ENCODE assay signal across 29 mouse cellular contexts in the genomic region with DNA sequence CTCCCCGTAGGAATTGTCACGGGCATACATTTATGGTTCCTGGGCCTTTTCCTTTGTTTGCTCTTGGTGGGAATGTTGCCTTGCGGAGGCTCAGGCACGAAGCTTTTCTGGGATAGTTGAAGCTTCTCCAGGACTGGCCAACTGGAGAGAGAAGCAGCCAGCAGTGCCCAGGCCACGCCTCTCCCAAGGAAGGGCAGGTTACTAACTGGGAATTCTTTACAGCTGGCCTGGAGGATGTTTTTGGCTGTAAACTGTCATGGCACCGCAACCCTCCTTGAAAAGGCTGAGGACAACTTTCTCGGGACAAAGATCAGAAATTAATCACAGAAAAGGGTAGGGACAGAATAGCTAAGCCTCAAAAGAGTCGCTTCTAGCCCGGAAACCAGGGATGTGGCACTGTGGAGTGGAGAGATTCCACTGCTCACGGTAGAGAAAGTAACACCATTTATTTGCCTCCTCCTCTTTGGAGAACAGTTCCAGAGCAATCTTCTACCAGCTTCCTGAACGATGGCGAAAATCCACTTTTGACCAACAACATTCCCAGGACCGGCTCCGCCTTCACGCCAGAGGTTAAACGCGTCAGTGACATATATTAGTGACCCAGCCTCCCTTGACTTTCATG. TPM values are rescaled to one million over a fixed set of nuclear protein-coding genes. Genes with fewer than 3 reads are reported as not detected.
A peak's percentile ranks its signal among the peaks of the same experiment; 100 is the strongest.
DNase-seq lines count a peak whose midpoint lies in the region; ATAC-seq and TF ChIP-seq lines count a peak whose summit lies in the region.
"Had no signal": no experiment of that assay in that cellular context is flagged by ENCODE, and none has a peak within 500 bp of the region (broad histone marks: within the 10 kb centered on the region; RNA-seq: fewer than 3 reads in every experiment).

No protein-coding gene starts in this region.

- H3K9ac ChIP-seq in heart, embryonic 15.5 days = no peak overlapping the region
- no peak overlapping the region for H3K9ac ChIP-seq in kidney, postnatal 0 days (ENCODE audit: low read depth, low read length)
- H3K9ac ChIP-seq: embryonic facial prominence, embryonic 13.5 days; hindbrain, embryonic 15.5 days; limb, embryonic 15.5 days; liver, embryonic 13.5 days; stomach, embryonic 15.5 days had no signal

- no peak overlapping the region for H3K4me3 ChIP-seq in heart, embryonic 15.5 days
- 0 out of 2 replicates have a peak overlapping the region, but pooled peaks have one; percentile 7 for H3K4me3 ChIP-seq in kidney, postnatal 0 days (replicated peaks; ENCODE audit: low read depth, low read length)
- H3K4me3 ChIP-seq in limb, embryonic 10.5 days = peak overlapping the region; percentile 55; the same call in 1 of the 2 replicates
- H3K4me3 ChIP-seq: embryonic facial prominence, embryonic 13.5 days; layer of hippocampus, adult 2 months; left cerebral cortex, adult 2 months; limb, embryonic 15.5 days; liver, embryonic 13.5 days; megakaryocyte, embryonic 14.5 days; stomach, embryonic 15.5 days had no signal

- peaks cover 97% of the 10 kb centered on the region for H3K27me3 ChIP-seq in heart, embryonic 15.5 days
- H3K27me3 ChIP-seq in kidney, postnatal 0 days (ENCODE audit: insufficient read depth, low read length) = peaks cover 87% of the 10 kb centered on the region
- peaks cover 100% of the 10 kb centered on the region for H3K27me3 ChIP-seq in limb, embryonic 10.5 days (ENCODE audit: low read depth, poor library complexity, severe bottlenecking)

- ATAC-seq in heart, embryonic 15.5 days (replicated peaks; ENCODE audit: insufficient number of reproducible peaks, insufficient read depth, low FRiP score, low read depth) = no peak
- no peak for ATAC-seq in kidney, postnatal 0 days (replicated peaks; ENCODE audit: low FRiP score, low read depth)
- ATAC-seq: activated CD4-positive, CD25-positive, alpha-beta regulatory T cell, adult 4 months; forebrain, embryonic 16.5 days; inflammation-experienced regulatory T-cells, adult 6 months; lung, postnatal 0 days had no signal

- H3K4me2 ChIP-seq in heart, embryonic 15.5 days = 0 out of 2 replicates have a peak overlapping the region, but pooled peaks have one; percentile 62
- no peak overlapping the region for H3K4me2 ChIP-seq in kidney, postnatal 0 days (ENCODE audit: low read length)
- H3K4me2 ChIP-seq: embryonic facial prominence, embryonic 13.5 days; hindbrain, embryonic 15.5 days; liver, embryonic 13.5 days had no signal

- 2% methylated on average over 17 of the region's 17 CpGs for WGBS in heart, embryonic 15.5 days
- 3% methylated on average over 17 of the region's 17 CpGs for WGBS in kidney, postnatal 0 days
- WGBS in limb, embryonic 10.5 days = under 1% methylated on average over 17 of the region's 17 CpGs

- DNase-seq in heart, adult 9 months (ENCODE audit: low spot score in 2 of 2) = no peak
- no peak for DNase-seq in kidney, postnatal 0 days (ENCODE audit: low spot score)
- no peak for DNase-seq in kidney, postnatal 25 days
- DNase-seq in limb, embryonic 10.5 days (ENCODE audit: low spot score) = peak; percentile 41
- DNase-seq in frontal cortex, adult 2 months (ENCODE audit: extremely low spot score in 1 of 2, low spot score in 1 of 2) = no peak
- DNase-seq: adrenal gland, adult 8-10 months; B cell, adult 2 months; cerebellum, adult 2 months; cerebellum, postnatal 14 days; gastrocnemius, postnatal 10 days; kidney, adult 11 months; kidney, postnatal 14 days; liver, embryonic 13.5 days; lung, adult 18-20 months; lung, postnatal 4 days; midbrain, embryonic 14.5 days; right cerebral cortex, postnatal 25 days had no signal

- no peaks in the 10 kb centered on the region for H3K9me3 ChIP-seq in heart, embryonic 15.5 days (replicated peaks)
- no peaks in the 10 kb centered on the region for H3K9me3 ChIP-seq in kidney, postnatal 0 days (replicated peaks; ENCODE audit: low read length)
- no peaks in the 10 kb centered on the region for H3K9me3 ChIP-seq in limb, embryonic 10.5 days (replicated peaks)
- H3K9me3 ChIP-seq: embryonic facial prominence, embryonic 13.5 days; hindbrain, embryonic 15.5 days; limb, embryonic 15.5 days; liver, embryonic 13.5 days; megakaryocyte, embryonic 14.5 days; stomach, embryonic 15.5 days had no signal

- H3K36me3 ChIP-seq in heart, embryonic 15.5 days = no peaks in the 10 kb centered on the region
- H3K36me3 ChIP-seq in kidney, postnatal 0 days (ENCODE audit: insufficient read depth, low read length) = no peaks in the 10 kb centered on the region
- H3K36me3 ChIP-seq in limb, embryonic 10.5 days = no peaks in the 10 kb centered on the region
- H3K36me3 ChIP-seq: embryonic facial prominence, embryonic 13.5 days; hindbrain, embryonic 15.5 days; limb, embryonic 15.5 days; liver, embryonic 13.5 days; stomach, embryonic 15.5 days had no signal

- H3K27ac ChIP-seq in heart, embryonic 15.5 days = no peak overlapping the region
- no peak overlapping the region for H3K27ac ChIP-seq in kidney, postnatal 0 days
- no peak overlapping the region for H3K27ac ChIP-seq in limb, embryonic 10.5 days
- H3K27ac ChIP-seq: embryonic facial prominence, embryonic 13.5 days; hindbrain, embryonic 15.5 days; layer of hippocampus, adult 2 months; left cerebral cortex, adult 2 months; limb, embryonic 15.5 days; liver, embryonic 13.5 days; stomach, embryonic 15.5 days had no signal

- TF ChIP-seq CTCF in kidney, postnatal 0 days (IDR thresholded peaks at IDR 0.05; ENCODE audit: low read depth) = no peak

- H3K4me1 ChIP-seq in heart, embryonic 15.5 days (replicated peaks) = peaks cover 23% of the 10 kb centered on the region
- peaks cover 12% of the 10 kb centered on the region; the same call in 1 of the 2 replicates for H3K4me1 ChIP-seq in kidney, postnatal 0 days (replicated peaks; ENCODE audit: insufficient read depth, low read length)
- peaks cover 46% of the 10 kb centered on the region for H3K4me1 ChIP-seq in limb, embryonic 10.5 days
- H3K4me1 ChIP-seq: liver, embryonic 13.5 days had no signal

RNA-seq across cellular contexts. Expression of a gene that starts 1.9 kb away (rescaled TPM):
- polyA plus RNA-seq in heart, embryonic 15.5 days (2015; fragmentation: Nextera tagmentation; extraction: Ambion mirVana) = 0.40 and 0.55 TPM in 2 replicates
- polyA plus RNA-seq in kidney, postnatal 0 days (2015; fragmentation: Nextera tagmentation; extraction: Ambion mirVana) = 0.17 TPM in 2 replicates
- polyA plus RNA-seq in limb, embryonic 10.5 days (2016; fragmentation: Nextera tagmentation; extraction: Ambion mirVana) = 0.93 and 1.2 TPM in 2 replicates
- 0.26 and 0.29 TPM in 2 replicates for polyA plus RNA-seq in frontal cortex, adult 2 months (2012; rRNA removed)
- polyA plus RNA-seq: activated CD4-positive, CD25-positive, alpha-beta regulatory T cell, adult 4 months; inflammation-experienced regulatory T-cells, adult 6 months; liver, embryonic 13.5 days; lung, postnatal 0 days had no signal
